Mouse (Mus musculus): ENCODE data around the gene Svbp.
A peak's percentile ranks its signal among the peaks of the same experiment; 100 is the strongest.

The Svbp gene

DNA sequence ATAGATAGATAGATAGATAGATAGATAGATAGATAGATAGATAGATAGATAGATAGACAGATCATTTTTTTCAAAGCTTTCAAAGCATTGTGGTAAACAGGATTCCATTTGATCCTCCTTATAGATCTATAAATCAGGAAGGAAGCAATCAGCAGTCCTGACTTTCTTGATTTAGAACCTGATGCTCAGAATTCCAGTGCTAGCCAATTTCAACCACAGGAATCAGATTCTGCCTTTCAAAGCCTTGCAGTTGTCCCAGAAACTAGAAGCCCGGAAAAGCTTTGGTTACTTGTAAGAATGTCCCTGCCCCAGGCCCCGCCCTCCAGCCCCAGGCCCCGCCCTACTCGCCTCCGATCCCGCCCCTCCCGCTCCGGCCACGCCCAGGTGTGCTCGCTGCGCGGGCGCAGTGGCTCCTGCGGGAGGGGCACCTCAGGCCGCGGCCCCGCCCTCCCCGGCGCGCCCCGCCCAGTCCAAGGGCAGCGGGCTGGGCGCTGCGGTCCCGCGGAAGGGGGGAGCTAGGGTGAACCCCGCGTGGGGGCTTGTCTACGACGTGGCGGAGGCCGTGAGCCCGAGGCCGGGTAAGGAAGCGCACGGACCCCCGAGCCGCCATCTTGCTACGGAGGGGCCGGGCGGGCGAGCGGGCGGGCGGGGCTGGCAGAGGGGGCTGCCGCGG is at the start of gene Svbp:
Gene Svbp, plus strand, starts transcription at position 398 of the 673 bp plus-strand sequence.
- peak; percentile 84 for DNase-seq (ENCODE audit: low spot score)

DNA sequence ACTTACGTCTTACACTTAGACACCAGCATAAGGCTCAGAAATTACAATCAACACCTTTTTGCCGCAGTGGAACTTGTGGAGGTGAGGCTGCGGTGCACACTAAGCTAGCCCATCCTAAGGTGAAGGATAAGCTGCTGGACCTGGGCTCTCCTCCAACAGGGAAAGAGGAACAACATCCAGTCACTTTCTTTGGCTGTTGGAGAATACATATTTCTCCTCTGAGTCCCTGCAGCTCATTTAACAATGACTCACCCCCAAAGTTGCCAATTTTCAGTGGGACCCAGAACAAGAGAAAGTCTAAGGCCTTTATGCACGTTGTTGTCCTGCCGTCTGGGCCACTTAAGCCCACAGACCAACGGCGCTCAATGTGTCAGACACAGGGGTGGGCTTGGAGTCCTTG is 48.3 kb upstream of the Svbp start:
- DNase-seq (ENCODE audit: low spot score), result no peak

- DNase-seq (ENCODE audit: low spot score), result no peak
Observed at GRCm38 (mm10) chr4:119147347-119147746, 47.8 kb upstream of the Svbp start.

DNA sequence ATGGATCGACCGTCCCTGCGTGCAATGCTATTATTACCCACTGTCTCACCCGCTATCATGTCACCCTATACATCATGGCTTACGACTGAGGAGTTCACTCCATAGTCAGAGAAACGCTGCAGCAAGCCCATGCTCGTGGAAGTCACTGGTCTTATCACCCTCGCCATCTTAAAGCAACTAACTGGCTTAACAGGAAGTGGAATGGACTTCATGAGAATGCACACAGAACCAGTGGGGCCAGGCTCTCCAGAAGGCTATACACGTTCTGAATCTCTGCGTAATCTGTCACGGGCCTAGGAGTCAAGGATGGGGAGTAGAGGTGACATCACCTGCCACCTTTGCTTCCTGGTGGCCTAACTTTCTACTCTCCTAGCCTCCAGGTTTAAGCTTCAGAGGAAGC is 46.4 kb upstream of the Svbp start:
- DNase-seq (ENCODE audit: low spot score), result no peak

DNA sequence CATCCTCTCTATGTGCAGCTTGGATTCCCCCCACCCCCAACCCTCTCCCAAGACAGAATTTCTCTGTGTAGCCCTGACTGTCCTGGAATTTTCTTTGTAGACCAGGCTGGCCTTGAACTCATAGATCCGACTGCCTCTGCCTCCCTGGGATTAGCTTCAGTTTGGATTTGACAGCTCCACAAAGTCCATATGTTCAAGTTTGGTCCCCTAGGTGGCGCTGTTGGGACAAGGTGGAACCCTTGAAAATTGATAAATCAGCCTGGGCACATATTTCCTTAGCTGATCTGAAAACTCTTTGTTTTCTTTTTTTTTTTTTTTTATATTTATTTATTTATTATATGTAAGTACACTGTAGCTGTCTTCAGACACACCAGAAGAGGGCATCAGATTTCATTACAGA is 37.9 kb upstream of the Svbp start:
- DNase-seq (ENCODE audit: low spot score), result peak; percentile 43

DNA sequence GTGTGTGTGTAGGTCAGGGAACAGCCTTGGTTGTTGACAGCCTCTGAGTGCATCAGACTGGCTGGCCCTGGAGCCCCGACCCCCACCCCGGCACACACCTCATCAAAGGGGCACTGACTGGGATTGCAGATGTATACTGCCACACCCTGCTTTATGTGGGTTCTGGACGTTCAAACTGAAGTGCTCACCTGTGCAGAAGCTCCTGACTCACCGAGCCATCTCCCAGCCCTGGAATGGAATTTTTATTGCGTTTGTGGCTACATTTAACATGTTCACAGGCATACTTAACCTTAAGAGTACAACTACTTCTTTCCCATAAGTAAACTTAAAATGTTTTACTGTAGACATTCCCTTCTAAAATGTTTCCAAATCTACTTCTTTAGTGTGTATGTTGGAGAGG is 37.2 kb upstream of the Svbp start:
- no peak for DNase-seq (ENCODE audit: low spot score)

GRCm38 (mm10) chr4:119161358-119161757 is 33.7 kb upstream of the Svbp start:
- DNase-seq (ENCODE audit: low spot score), result no peak

- no peak for DNase-seq (ENCODE audit: low spot score)
Observed at GRCm38 (mm10) chr4:119162990-119163389, 32.1 kb upstream of the Svbp start.

- no peak for DNase-seq (ENCODE audit: low spot score)
Observed at GRCm38 (mm10) chr4:119165916-119166315, 29.2 kb upstream of the Svbp start.

DNA sequence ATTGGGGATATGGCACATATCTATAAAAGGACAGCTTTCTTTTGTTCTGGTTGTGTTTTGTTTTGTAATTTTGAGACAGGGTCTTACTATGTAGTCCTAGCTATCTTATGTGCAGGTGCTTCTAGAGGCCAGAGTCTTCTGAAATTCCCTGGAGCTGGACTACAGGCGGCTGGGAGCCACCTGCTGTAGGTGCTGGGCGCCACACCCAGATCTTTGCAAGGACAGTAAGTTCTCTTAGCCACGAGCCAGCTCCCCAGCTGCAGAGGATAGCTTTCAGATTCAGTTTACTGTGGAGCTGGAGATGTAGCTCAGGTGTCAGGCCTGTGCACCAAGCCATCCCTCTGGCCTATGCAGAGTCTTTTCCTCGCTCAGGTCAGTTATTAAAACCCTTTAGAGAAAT is 28.0 kb upstream of the Svbp start:
- no peak for DNase-seq (ENCODE audit: low spot score)

DNA sequence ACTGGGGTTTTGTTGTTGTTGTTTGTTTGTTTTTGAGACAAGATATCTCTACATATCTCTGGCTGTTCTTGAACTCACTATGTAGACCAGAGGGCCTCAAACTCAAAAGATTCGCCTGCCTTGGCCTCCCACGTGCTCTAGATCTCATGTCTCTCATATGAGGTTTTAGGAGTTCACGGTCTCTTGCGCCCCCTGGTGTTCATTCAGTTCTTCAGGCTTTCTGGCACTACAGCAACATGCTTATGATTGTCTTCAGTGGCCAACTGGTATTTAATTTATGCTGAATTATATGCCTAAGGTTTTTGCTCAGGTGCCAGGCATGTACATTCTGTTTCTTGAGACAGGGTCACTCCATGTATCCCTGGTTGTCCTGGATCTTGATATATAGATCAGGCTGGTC is 27.4 kb upstream of the Svbp start:
- DNase-seq (ENCODE audit: low spot score), result peak; percentile 93

DNA sequence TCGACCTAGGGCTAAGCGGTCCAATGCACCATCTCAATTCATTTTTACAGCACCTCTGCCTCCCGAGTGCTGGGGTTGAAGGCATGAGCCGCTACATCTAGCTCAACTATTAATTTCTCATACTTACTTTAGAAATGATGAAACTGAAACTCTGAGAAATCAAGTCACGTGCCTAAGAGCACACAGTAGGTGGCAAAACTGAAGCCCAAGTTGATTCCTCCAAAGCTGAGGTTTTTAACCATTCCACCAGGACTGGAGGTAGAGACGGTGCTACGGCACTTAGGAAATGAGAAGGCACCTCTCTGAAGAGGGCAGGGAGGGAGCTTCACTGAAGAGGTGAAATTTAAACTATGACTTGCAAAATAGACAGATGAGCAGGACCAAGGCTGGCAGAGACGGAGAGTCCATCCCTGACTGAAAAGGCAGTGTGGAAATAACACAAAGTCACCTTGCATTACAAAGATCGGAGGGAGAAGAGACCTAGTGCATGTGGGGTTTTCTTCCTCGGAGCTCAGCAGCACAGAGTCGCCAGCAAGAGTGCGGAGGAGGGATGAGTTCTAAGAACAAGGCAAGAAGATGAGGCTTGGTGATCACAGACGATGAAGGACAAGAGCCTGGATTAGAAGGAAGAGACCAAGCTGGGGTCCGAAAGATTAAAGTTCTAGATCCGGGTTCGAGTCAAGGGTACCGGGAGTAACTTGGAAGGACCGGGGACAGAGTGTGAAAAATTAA is 22.0 kb upstream of the Svbp start:
- no peak for DNase-seq (ENCODE audit: low spot score)

DNA sequence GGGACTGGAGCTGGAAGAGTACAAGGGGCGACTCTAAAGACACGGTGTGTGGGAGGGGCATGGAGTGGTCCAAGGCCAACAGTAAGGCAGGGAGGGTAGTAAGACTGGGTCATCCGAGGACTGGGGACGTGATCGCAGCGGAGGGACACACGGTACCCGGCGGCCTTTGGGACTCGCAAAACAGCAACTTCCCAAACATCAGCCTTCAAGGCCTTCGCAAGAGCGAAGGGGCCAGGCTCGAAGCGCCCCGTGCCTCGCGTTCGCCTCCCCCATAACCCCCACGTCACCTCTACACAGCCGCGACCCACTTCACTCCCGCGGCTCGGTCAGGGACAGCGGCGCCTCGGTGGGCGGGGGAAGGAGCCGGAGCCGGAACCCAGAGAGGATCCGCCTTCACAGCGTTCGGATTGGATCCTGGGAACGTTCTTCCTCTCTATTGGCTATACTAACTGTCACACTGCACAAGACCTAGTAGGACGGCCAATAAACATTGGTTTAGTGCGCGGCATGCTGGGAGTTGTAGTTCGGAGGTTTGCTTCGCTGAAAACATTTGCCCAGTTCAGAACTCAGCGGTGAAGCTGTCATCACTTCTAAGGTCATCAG is 21.2 kb upstream of the Svbp start, which contains the start of gene Zfp691:
Gene Zfp691, minus strand, starts transcription at position 345 of the 603 bp plus-strand sequence.
- peak; percentile 95 for DNase-seq (ENCODE audit: low spot score)

- DNase-seq (ENCODE audit: low spot score), result peak; percentile 12
Observed at GRCm38 (mm10) chr4:119177702-119178101, 17.4 kb upstream of the Svbp start.

DNA sequence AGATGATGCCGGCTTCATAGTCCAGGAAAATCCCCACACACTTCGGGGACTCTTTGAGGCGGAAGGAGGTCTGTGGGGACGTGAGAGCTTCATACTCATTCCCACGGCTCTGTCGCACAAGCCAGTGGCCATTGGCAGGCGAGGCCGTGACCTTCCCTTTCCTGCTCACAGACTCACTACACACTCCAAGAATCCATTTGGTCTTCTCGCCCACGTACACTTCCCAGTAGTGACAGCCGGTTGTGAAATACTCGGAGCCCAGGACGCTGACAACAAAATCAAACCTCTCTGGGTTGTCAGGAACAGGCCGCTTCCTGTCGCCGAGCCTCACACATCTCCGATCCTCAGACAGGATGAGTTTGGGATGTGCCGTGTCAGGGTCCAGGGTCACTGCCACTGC is 16.8 kb upstream of the Svbp start:
- no peak for DNase-seq (ENCODE audit: low spot score)

GRCm38 (mm10) chr4:119180133-119180707 is 14.9 kb upstream of the Svbp start:
- no peak for DNase-seq (ENCODE audit: low spot score)

DNA sequence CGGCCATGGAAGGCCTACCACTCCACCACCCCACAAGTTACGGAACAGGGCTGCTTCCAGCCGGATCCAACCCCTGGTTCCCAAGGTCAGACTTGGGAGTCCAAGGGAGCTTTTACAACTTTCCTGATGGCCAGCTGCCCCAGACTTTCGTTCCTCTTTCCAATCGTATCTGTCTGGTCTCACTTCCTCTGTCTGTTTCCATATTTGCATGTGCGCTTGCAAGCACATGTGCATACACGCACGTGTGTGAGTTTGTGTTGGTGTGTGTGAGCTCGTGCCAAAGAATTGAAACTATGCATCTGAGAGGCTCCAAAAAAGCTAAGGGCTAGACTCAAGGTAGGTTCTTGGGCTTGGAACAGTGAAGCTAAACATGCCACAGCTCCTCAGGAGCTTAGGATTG is 13.7 kb upstream of the Svbp start:
- no peak for DNase-seq (ENCODE audit: low spot score)

DNA sequence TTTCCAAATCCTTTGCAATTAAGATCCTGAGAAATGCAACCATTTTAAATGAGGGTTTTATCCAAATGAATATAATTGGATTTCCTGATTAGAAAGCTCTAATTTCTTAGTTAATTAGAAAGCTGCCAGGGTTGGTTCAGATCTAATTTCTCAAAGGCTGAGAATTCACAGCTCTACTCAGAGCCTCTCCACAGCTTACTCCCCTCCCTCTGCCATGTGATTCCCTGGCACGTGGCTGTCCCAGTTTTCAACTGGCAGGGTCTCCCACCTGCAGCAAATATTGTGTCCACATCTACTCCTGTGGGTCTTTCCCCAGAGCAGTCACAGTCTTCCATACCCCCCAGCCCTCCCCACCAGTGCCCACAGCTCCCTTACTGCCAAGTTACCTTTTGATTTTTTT is 11.6 kb upstream of the Svbp start:
- no peak for DNase-seq (ENCODE audit: low spot score)

GRCm38 (mm10) chr4:119185771-119186170 is 9.3 kb upstream of the Svbp start:
- no peak for DNase-seq (ENCODE audit: low spot score)

GRCm38 (mm10) chr4:119188060-119188785 is 6.9 kb upstream of the Svbp start:
- DNase-seq (ENCODE audit: low spot score), result no peak

- no peak for DNase-seq (ENCODE audit: low spot score)
Observed at GRCm38 (mm10) chr4:119189392-119189791, 5.7 kb upstream of the Svbp start.

DNA sequence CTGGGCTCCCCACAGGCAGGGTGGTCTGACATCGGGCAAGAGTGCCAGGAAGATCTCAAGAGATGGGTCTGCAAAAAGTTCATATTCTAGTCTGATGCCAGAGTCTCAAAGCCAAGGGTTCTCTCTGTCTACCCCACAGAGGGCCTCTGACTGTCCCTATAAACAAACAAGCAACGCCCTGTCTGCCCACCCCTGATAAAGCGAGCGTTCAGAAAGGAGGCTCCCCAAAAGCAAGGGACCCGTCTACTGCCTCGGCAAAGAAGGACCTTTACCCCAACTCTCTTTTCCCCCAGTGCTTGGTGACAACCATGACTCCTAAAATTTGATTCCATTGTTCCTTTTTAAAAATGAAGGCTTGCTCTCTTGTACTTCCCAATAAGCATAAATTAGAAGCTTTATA is 5.2 kb upstream of the Svbp start, which contains the start of gene Ermap:
Gene Ermap, minus strand, starts transcription at position 148 of the 400 bp plus-strand sequence.
- no peak for DNase-seq (ENCODE audit: low spot score)

Measured in adipocyte (in vitro differentiated cells).